Mouse (Mus musculus): Measurements from ENCODE around the gene Tmem100. TPM values are rescaled to one million over a fixed set of nuclear protein-coding genes. Genes with fewer than 3 reads are reported as not detected.

The Tmem100 gene
- polyA plus RNA-seq, 1 experiment from 2014 or later, result 17.7 TPM

- peak; percentile 94 for ATAC-seq (replicated peaks; ENCODE audit: insufficient number of reproducible peaks, low FRiP score, low TSS enrichment, low read depth)
- Histone ChIP-seq H3K9me3 (replicated peaks; ENCODE audit: control insufficient read depth, low read length) (no peaks in the 10 kb centered on the region), H3K4me3 (ENCODE audit: low read depth, low read length) (peak within 1 kb of the TSS; percentile 43), H3K4me1 (ENCODE audit: control insufficient read depth, insufficient read depth, low read length) (no peaks in the 10 kb centered on the region), H3K27ac (replicated peaks; ENCODE audit: low read depth, low read length) (no peak within 1 kb of the TSS), H3K36me3 (replicated peaks; ENCODE audit: control insufficient read depth, insufficient read depth, low read depth, low read length) (no peaks in the 10 kb centered on the region), H3K9ac (replicated peaks; ENCODE audit: low read length) (peak within 1 kb of the TSS; percentile 54), H3K27me3 (ENCODE audit: control insufficient read depth, insufficient read depth, low read length) (no peaks in the 10 kb centered on the region), H3K4me2 (ENCODE audit: low read depth, low read length) (peak within 1 kb of the TSS; percentile 60)
- WGBS, result 14% methylated on average over 35 of the region's 35 CpGs
- DNase-seq (ENCODE audit: low spot score), result peak; percentile 84
These were observed 27.7 kb upstream of the Tmem100 start, which contains the start of gene Pctp for GRCm38 (mm10) chr11:90002231-90002986. Gene Pctp (minus strand): TSS chr11:90002894.

- Histone ChIP-seq H3K4me1 (ENCODE audit: control insufficient read depth, insufficient read depth, low read length) (no peaks in the 10 kb centered on the region), H3K4me3 (ENCODE audit: low read depth, low read length) (peak overlapping the region; percentile 43), H3K4me2 (ENCODE audit: low read depth, low read length) (peak overlapping the region; percentile 60), H3K36me3 (replicated peaks; ENCODE audit: control insufficient read depth, insufficient read depth, low read depth, low read length) (no peaks in the 10 kb centered on the region), H3K9ac (replicated peaks; ENCODE audit: low read length) (peak overlapping the region; percentile 54; the same call in 1 of the 2 replicates), H3K27ac (replicated peaks; ENCODE audit: low read depth, low read length) (no peak overlapping the region), H3K27me3 (ENCODE audit: control insufficient read depth, insufficient read depth, low read length) (no peaks in the 10 kb centered on the region), H3K9me3 (replicated peaks; ENCODE audit: control insufficient read depth, low read length) (no peaks in the 10 kb centered on the region)
- DNase-seq (ENCODE audit: low spot score), result no peak
- 9% methylated on average over 8 of the region's 8 CpGs for WGBS
- ATAC-seq (replicated peaks; ENCODE audit: insufficient number of reproducible peaks, low FRiP score, low TSS enrichment, low read depth), result no peak; the same call in 1 of the 2 replicates
These were observed 27.2 kb upstream of the Tmem100 start for GRCm38 (mm10) chr11:90002987-90003348.

- Histone ChIP-seq H3K27ac (replicated peaks; ENCODE audit: low read depth, low read length) (no peak overlapping the region), H3K36me3 (replicated peaks; ENCODE audit: control insufficient read depth, insufficient read depth, low read depth, low read length) (no peaks in the 10 kb centered on the region), H3K4me3 (ENCODE audit: low read depth, low read length) (no peak overlapping the region), H3K9me3 (replicated peaks; ENCODE audit: control insufficient read depth, low read length) (no peaks in the 10 kb centered on the region), H3K9ac (replicated peaks; ENCODE audit: low read length) (no peak overlapping the region), H3K4me1 (ENCODE audit: control insufficient read depth, insufficient read depth, low read length) (no peaks in the 10 kb centered on the region), H3K27me3 (ENCODE audit: control insufficient read depth, insufficient read depth, low read length) (no peaks in the 10 kb centered on the region), H3K4me2 (ENCODE audit: low read depth, low read length) (no peak overlapping the region)
- 89% methylated on average over 4 of the region's 4 CpGs for WGBS
- ATAC-seq (replicated peaks; ENCODE audit: insufficient number of reproducible peaks, low FRiP score, low TSS enrichment, low read depth), result no peak
- DNase-seq (ENCODE audit: low spot score), result no peak
These were observed 26.8 kb upstream of the Tmem100 start for GRCm38 (mm10) chr11:90003386-90003785.

- H3K27ac ChIP-seq (replicated peaks; ENCODE audit: low read depth, low read length), result no peak overlapping the region
- ATAC-seq (replicated peaks; ENCODE audit: insufficient number of reproducible peaks, low FRiP score, low TSS enrichment, low read depth), result no peak
- H3K27me3 ChIP-seq (ENCODE audit: control insufficient read depth, insufficient read depth, low read length), result no peaks in the 10 kb centered on the region
- no peaks in the 10 kb centered on the region for H3K36me3 ChIP-seq (replicated peaks; ENCODE audit: control insufficient read depth, insufficient read depth, low read depth, low read length)
- no peak overlapping the region for H3K9ac ChIP-seq (replicated peaks; ENCODE audit: low read length)
- H3K9me3 ChIP-seq (replicated peaks; ENCODE audit: control insufficient read depth, low read length), result no peaks in the 10 kb centered on the region
- no peak overlapping the region for H3K4me3 ChIP-seq (ENCODE audit: low read depth, low read length)
- no peak for DNase-seq (ENCODE audit: low spot score)
- no peak overlapping the region for H3K4me2 ChIP-seq (ENCODE audit: low read depth, low read length)
- 76% methylated on average over 4 of the region's 4 CpGs for WGBS
- no peaks in the 10 kb centered on the region for H3K4me1 ChIP-seq (ENCODE audit: control insufficient read depth, insufficient read depth, low read length)
These were observed 24.0 kb upstream of the Tmem100 start for GRCm38 (mm10) chr11:90006111-90006510.

DNA sequence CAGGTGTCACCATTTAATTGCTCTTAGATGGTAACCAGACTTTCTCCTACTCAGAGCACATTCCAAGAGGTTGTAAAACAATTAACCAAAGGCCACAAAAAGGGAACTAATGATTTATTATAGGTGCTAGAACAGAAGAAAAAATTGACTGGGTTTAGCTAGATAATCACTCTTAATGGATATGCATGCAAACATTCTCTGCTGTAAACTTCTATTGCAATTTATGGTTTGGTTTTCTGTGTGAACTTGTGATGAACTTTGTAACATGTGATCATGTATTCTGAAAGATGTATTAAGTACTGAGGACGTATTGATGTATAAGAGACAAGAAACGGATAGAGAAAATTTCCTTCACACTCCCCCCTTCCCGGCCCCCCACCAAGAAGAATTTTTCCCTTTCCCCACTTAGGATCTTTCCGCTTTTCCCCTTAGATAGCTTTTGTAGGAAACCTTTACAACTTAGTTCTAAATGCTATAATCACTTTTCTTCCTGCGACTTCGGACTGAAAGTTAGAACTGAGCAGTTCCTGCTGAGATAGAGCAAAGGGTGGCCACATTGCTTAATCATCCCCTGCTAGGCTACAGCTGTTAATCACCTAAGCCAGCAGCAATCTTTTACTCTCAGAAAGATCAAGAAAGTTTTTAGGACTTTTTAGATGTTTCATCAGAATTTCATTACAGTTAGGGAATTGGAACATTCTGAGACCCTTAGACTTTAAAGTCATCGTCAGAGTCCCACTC is 22.2 kb upstream of the Tmem100 start:
- H3K9ac ChIP-seq (replicated peaks; ENCODE audit: low read length), result no peak overlapping the region
- WGBS, result 42% methylated on average over 7 of the region's 7 CpGs
- no peak overlapping the region for H3K4me2 ChIP-seq (ENCODE audit: low read depth, low read length)
- DNase-seq (ENCODE audit: low spot score) (no peak), ATAC-seq (replicated peaks; ENCODE audit: insufficient number of reproducible peaks, low FRiP score, low TSS enrichment, low read depth) (no peak)
- no peaks in the 10 kb centered on the region for H3K9me3 ChIP-seq (replicated peaks; ENCODE audit: control insufficient read depth, low read length)
- no peak overlapping the region for H3K27ac ChIP-seq (replicated peaks; ENCODE audit: low read depth, low read length)
- H3K27me3 ChIP-seq (ENCODE audit: control insufficient read depth, insufficient read depth, low read length), result no peaks in the 10 kb centered on the region
- no peak overlapping the region for H3K4me3 ChIP-seq (ENCODE audit: low read depth, low read length)
- H3K36me3 ChIP-seq (replicated peaks; ENCODE audit: control insufficient read depth, insufficient read depth, low read depth, low read length), result no peaks in the 10 kb centered on the region
- H3K4me1 ChIP-seq (ENCODE audit: control insufficient read depth, insufficient read depth, low read length), result no peaks in the 10 kb centered on the region

DNA sequence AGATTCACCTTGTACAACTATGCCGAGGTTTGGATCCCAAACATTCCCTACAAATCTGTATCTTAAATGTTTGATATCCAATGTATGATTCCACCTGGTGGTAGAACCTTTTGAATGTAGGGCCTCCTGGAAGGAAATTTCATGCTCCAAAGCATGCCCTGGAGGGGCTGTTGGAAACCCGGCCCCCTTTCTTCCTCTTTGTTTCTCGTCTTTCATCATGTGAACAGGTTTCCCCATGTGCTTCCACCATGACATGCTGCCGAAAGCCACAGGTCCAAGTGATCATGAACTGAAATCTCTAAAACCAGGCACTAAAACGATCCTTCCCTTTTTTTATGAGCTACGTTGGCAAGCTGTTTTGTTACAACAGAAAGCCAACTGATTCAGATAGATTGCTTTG is 16.5 kb upstream of the Tmem100 start:
- no peaks in the 10 kb centered on the region for H3K9me3 ChIP-seq (replicated peaks; ENCODE audit: control insufficient read depth, low read length)
- no peak overlapping the region for H3K4me2 ChIP-seq (ENCODE audit: low read depth, low read length)
- no peak overlapping the region for H3K4me3 ChIP-seq (ENCODE audit: low read depth, low read length)
- no peaks in the 10 kb centered on the region for H3K4me1 ChIP-seq (ENCODE audit: control insufficient read depth, insufficient read depth, low read length)
- no peak overlapping the region for H3K9ac ChIP-seq (replicated peaks; ENCODE audit: low read length)
- no peak overlapping the region for H3K27ac ChIP-seq (replicated peaks; ENCODE audit: low read depth, low read length)
- 88% methylated on average over 6 of the region's 6 CpGs for WGBS
- no peaks in the 10 kb centered on the region for H3K27me3 ChIP-seq (ENCODE audit: control insufficient read depth, insufficient read depth, low read length)
- no peak for DNase-seq (ENCODE audit: low spot score)
- no peak for ATAC-seq (replicated peaks; ENCODE audit: insufficient number of reproducible peaks, low FRiP score, low TSS enrichment, low read depth)
- no peaks in the 10 kb centered on the region for H3K36me3 ChIP-seq (replicated peaks; ENCODE audit: control insufficient read depth, insufficient read depth, low read depth, low read length)

- no peak overlapping the region for H3K9ac ChIP-seq (replicated peaks; ENCODE audit: low read length)
- no peaks in the 10 kb centered on the region for H3K36me3 ChIP-seq (replicated peaks; ENCODE audit: control insufficient read depth, insufficient read depth, low read depth, low read length)
- ATAC-seq (replicated peaks; ENCODE audit: insufficient number of reproducible peaks, low FRiP score, low TSS enrichment, low read depth) (no peak), DNase-seq (ENCODE audit: low spot score) (peak; percentile 59)
- no peak overlapping the region for H3K27ac ChIP-seq (replicated peaks; ENCODE audit: low read depth, low read length)
- no peak overlapping the region for H3K4me3 ChIP-seq (ENCODE audit: low read depth, low read length)
- H3K9me3 ChIP-seq (replicated peaks; ENCODE audit: control insufficient read depth, low read length), result no peaks in the 10 kb centered on the region
- 37% methylated on average over 7 of the region's 7 CpGs for WGBS
- no peak overlapping the region for H3K4me2 ChIP-seq (ENCODE audit: low read depth, low read length)
- H3K4me1 ChIP-seq (ENCODE audit: control insufficient read depth, insufficient read depth, low read length), result no peaks in the 10 kb centered on the region
- no peaks in the 10 kb centered on the region for H3K27me3 ChIP-seq (ENCODE audit: control insufficient read depth, insufficient read depth, low read length)
These were observed 14.9 kb upstream of the Tmem100 start for GRCm38 (mm10) chr11:90015281-90015680.

- Histone ChIP-seq H3K9me3 (replicated peaks; ENCODE audit: control insufficient read depth, low read length) (no peaks in the 10 kb centered on the region), H3K9ac (replicated peaks; ENCODE audit: low read length) (no peak overlapping the region), H3K36me3 (replicated peaks; ENCODE audit: control insufficient read depth, insufficient read depth, low read depth, low read length) (no peaks in the 10 kb centered on the region), H3K27me3 (ENCODE audit: control insufficient read depth, insufficient read depth, low read length) (no peaks in the 10 kb centered on the region), H3K4me2 (ENCODE audit: low read depth, low read length) (no peak overlapping the region), H3K4me3 (ENCODE audit: low read depth, low read length) (no peak overlapping the region), H3K4me1 (ENCODE audit: control insufficient read depth, insufficient read depth, low read length) (no peaks in the 10 kb centered on the region), H3K27ac (replicated peaks; ENCODE audit: low read depth, low read length) (no peak overlapping the region)
- DNase-seq (ENCODE audit: low spot score) (peak; percentile 50), ATAC-seq (replicated peaks; ENCODE audit: insufficient number of reproducible peaks, low FRiP score, low TSS enrichment, low read depth) (no peak)
- 18% methylated on average over 7 of the region's 7 CpGs for WGBS
These were observed 11.0 kb upstream of the Tmem100 start for GRCm38 (mm10) chr11:90019161-90019560.

All from embryonic facial prominence, embryonic 11.5 days (tissue).